Mouse (Mus musculus): Measurements from ENCODE around the gene Dhx32. TPM values are rescaled to one million over a fixed set of nuclear protein-coding genes. Genes with fewer than 3 reads are reported as not detected.

Dhx32 gene
- polyA plus RNA-seq, 1 experiment from 2014 or later = 24.7 TPM

DNA sequence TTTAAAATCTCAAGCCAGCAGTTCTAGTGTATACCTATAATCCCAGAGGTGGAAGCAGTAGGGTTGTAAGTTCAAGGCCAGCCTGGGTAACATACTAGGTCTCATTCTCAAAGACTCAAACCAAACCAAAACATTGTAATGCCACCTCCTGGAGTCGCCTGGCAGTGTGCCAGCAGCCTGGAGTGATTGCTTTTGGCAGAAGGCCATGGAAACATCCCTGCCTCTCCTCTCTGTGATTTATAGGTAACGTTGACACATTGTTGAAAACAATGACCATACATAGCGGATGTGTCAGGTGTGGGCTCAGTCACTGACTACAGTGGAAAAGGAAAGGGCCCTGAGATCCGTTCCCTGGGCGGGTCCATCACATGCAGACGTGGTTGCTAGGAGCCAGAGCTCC lies 19.3 kb upstream of the Dhx32 start:
- Histone ChIP-seq H3K4me3 (ENCODE audit: low read depth, low read length) (no peak overlapping the region), H3K4me1 (ENCODE audit: control insufficient read depth, insufficient read depth, low read length) (no peaks in the 10 kb centered on the region), H3K9ac (ENCODE audit: low read depth, low read length) (no peak overlapping the region), H3K36me3 (ENCODE audit: control insufficient read depth, insufficient read depth, low read length) (no peaks in the 10 kb centered on the region), H3K27me3 (ENCODE audit: control insufficient read depth, insufficient read depth, low read length) (no peaks in the 10 kb centered on the region), H3K9me3 (replicated peaks; ENCODE audit: control insufficient read depth, low read length) (no peaks in the 10 kb centered on the region), H3K27ac (ENCODE audit: low read depth, low read length) (no peak overlapping the region), H3K4me2 (no peak overlapping the region)
- 53% methylated on average over 6 of the region's 6 CpGs for WGBS (ENCODE audit: insufficient replicate concordance)
- ATAC-seq (replicated peaks; ENCODE audit: insufficient number of reproducible peaks, low FRiP score, low TSS enrichment) = no peak

- H3K9me3 ChIP-seq (replicated peaks; ENCODE audit: control insufficient read depth, low read length) = no peaks in the 10 kb centered on the region
- no peak overlapping the region for H3K4me2 ChIP-seq
- WGBS (ENCODE audit: insufficient replicate concordance) = 79% methylated on average over 5 of the region's 5 CpGs
- H3K9ac ChIP-seq (ENCODE audit: low read depth, low read length) = no peak overlapping the region
- no peak overlapping the region for H3K4me3 ChIP-seq (ENCODE audit: low read depth, low read length)
- H3K27ac ChIP-seq (ENCODE audit: low read depth, low read length) = no peak overlapping the region
- no peaks in the 10 kb centered on the region for H3K4me1 ChIP-seq (ENCODE audit: control insufficient read depth, insufficient read depth, low read length)
- H3K36me3 ChIP-seq (ENCODE audit: control insufficient read depth, insufficient read depth, low read length) = no peaks in the 10 kb centered on the region
- ATAC-seq (replicated peaks; ENCODE audit: insufficient number of reproducible peaks, low FRiP score, low TSS enrichment) = no peak
- no peaks in the 10 kb centered on the region for H3K27me3 ChIP-seq (ENCODE audit: control insufficient read depth, insufficient read depth, low read length)
Observed at GRCm38 (mm10) chr7:133799928-133800327, 17.4 kb upstream of the Dhx32 start.

- Histone ChIP-seq H3K36me3 (ENCODE audit: control insufficient read depth, insufficient read depth, low read length) (no peaks in the 10 kb centered on the region), H3K27me3 (ENCODE audit: control insufficient read depth, insufficient read depth, low read length) (no peaks in the 10 kb centered on the region), H3K9me3 (replicated peaks; ENCODE audit: control insufficient read depth, low read length) (no peaks in the 10 kb centered on the region), H3K4me3 (ENCODE audit: low read depth, low read length) (no peak overlapping the region), H3K4me1 (ENCODE audit: control insufficient read depth, insufficient read depth, low read length) (peaks cover 2% of the 10 kb centered on the region; the same call in 1 of the 2 replicates), H3K4me2 (no peak overlapping the region), H3K27ac (ENCODE audit: low read depth, low read length) (no peak overlapping the region), H3K9ac (ENCODE audit: low read depth, low read length) (no peak overlapping the region)
- 84% methylated on average over 2 of the region's 2 CpGs for WGBS (ENCODE audit: insufficient replicate concordance)
- ATAC-seq (replicated peaks; ENCODE audit: insufficient number of reproducible peaks, low FRiP score, low TSS enrichment) = no peak
Observed at GRCm38 (mm10) chr7:133794720-133795119, 12.2 kb upstream of the Dhx32 start.

DNA sequence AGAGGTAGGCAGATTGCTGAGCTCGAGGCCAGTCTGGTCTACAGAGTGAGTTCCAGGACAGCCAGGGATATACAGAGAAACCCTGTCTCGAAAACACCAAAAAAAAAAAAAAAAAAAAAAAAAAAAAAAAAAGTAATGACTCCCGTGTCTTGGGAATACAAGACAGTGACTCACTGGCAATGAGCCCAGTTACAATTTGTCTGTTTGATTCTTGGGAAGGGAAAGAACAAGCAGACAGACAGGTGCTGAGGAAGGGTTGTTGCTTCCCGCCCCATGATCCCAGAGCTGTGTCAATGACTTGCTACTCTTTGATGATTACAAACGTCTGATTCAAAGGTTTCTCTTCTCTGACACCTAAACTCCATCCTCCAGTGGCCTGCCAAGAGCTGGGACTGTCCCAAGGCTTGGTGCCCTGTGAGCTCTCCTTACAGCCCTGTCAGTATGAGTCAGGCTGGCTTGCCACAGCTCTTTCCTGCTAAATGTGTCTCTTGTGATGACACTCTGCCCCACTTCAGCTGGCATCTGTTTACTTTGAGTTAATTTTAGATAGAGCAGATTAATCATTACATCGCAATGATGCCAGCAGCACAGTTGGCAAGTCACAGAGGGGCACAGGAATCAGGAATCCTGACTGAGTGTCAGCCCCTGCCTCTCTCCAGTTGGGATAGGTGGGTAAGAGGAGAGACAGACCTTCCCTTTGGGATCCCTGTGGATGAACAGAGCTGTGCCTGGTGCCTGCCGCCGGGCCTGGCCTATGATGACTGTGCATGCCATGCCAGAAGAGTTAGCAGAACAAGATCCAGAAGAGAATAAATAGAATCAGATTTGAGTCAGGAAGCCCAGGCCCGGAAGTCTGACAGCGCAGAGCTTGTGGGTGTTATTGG lies 11.0 kb upstream of the Dhx32 start:
- H3K36me3 ChIP-seq (ENCODE audit: control insufficient read depth, insufficient read depth, low read length) = no peaks in the 10 kb centered on the region
- no peak overlapping the region for H3K4me2 ChIP-seq
- H3K9ac ChIP-seq (ENCODE audit: low read depth, low read length) = no peak overlapping the region
- ATAC-seq (replicated peaks; ENCODE audit: insufficient number of reproducible peaks, low FRiP score, low TSS enrichment) = no peak
- H3K27ac ChIP-seq (ENCODE audit: low read depth, low read length) = no peak overlapping the region
- H3K4me1 ChIP-seq (ENCODE audit: control insufficient read depth, insufficient read depth, low read length) = peaks cover 2% of the 10 kb centered on the region; the same call in 1 of the 2 replicates
- H3K9me3 ChIP-seq (replicated peaks; ENCODE audit: control insufficient read depth, low read length) = no peaks in the 10 kb centered on the region
- H3K27me3 ChIP-seq (ENCODE audit: control insufficient read depth, insufficient read depth, low read length) = no peaks in the 10 kb centered on the region
- H3K4me3 ChIP-seq (ENCODE audit: low read depth, low read length) = no peak overlapping the region
- 58% methylated on average over 10 of the region's 10 CpGs for WGBS (ENCODE audit: insufficient replicate concordance)

GRCm38 (mm10) chr7:133792771-133793170 lies 10.2 kb upstream of the Dhx32 start:
- peaks cover 2% of the 10 kb centered on the region; the same call in 1 of the 2 replicates for H3K4me1 ChIP-seq (ENCODE audit: control insufficient read depth, insufficient read depth, low read length)
- 36% methylated on average over 1 of the region's 1 CpGs for WGBS (ENCODE audit: insufficient replicate concordance)
- no peak overlapping the region for H3K27ac ChIP-seq (ENCODE audit: low read depth, low read length)
- no peak overlapping the region for H3K9ac ChIP-seq (ENCODE audit: low read depth, low read length)
- H3K9me3 ChIP-seq (replicated peaks; ENCODE audit: control insufficient read depth, low read length) = no peaks in the 10 kb centered on the region
- no peak overlapping the region for H3K4me2 ChIP-seq
- no peaks in the 10 kb centered on the region for H3K36me3 ChIP-seq (ENCODE audit: control insufficient read depth, insufficient read depth, low read length)
- no peak for ATAC-seq (replicated peaks; ENCODE audit: insufficient number of reproducible peaks, low FRiP score, low TSS enrichment)
- no peak overlapping the region for H3K4me3 ChIP-seq (ENCODE audit: low read depth, low read length)
- H3K27me3 ChIP-seq (ENCODE audit: control insufficient read depth, insufficient read depth, low read length) = no peaks in the 10 kb centered on the region

GRCm38 (mm10) chr7:133790608-133791229 lies 8.2 kb upstream of the Dhx32 start:
- 78% methylated on average over 4 of the region's 4 CpGs for WGBS (ENCODE audit: insufficient replicate concordance)
- Histone ChIP-seq H3K4me3 (ENCODE audit: low read depth, low read length) (no peak overlapping the region), H3K27ac (ENCODE audit: low read depth, low read length) (no peak overlapping the region), H3K36me3 (ENCODE audit: control insufficient read depth, insufficient read depth, low read length) (no peaks in the 10 kb centered on the region), H3K9ac (ENCODE audit: low read depth, low read length) (no peak overlapping the region), H3K4me2 (no peak overlapping the region), H3K9me3 (replicated peaks; ENCODE audit: control insufficient read depth, low read length) (no peaks in the 10 kb centered on the region), H3K4me1 (ENCODE audit: control insufficient read depth, insufficient read depth, low read length) (peaks cover 2% of the 10 kb centered on the region; the same call in 1 of the 2 replicates), H3K27me3 (ENCODE audit: control insufficient read depth, insufficient read depth, low read length) (no peaks in the 10 kb centered on the region)
- ATAC-seq (replicated peaks; ENCODE audit: insufficient number of reproducible peaks, low FRiP score, low TSS enrichment) = no peak

- WGBS (ENCODE audit: insufficient replicate concordance) = 84% methylated on average over 4 of the region's 4 CpGs
- H3K36me3 ChIP-seq (ENCODE audit: control insufficient read depth, insufficient read depth, low read length) = no peaks in the 10 kb centered on the region
- H3K4me3 ChIP-seq (ENCODE audit: low read depth, low read length) = no peak overlapping the region
- H3K9ac ChIP-seq (ENCODE audit: low read depth, low read length) = no peak overlapping the region
- no peak overlapping the region for H3K27ac ChIP-seq (ENCODE audit: low read depth, low read length)
- no peaks in the 10 kb centered on the region for H3K27me3 ChIP-seq (ENCODE audit: control insufficient read depth, insufficient read depth, low read length)
- no peak overlapping the region for H3K4me2 ChIP-seq
- ATAC-seq (replicated peaks; ENCODE audit: insufficient number of reproducible peaks, low FRiP score, low TSS enrichment) = no peak
- H3K4me1 ChIP-seq (ENCODE audit: control insufficient read depth, insufficient read depth, low read length) = peaks cover 2% of the 10 kb centered on the region; the same call in 1 of the 2 replicates
- H3K9me3 ChIP-seq (replicated peaks; ENCODE audit: control insufficient read depth, low read length) = no peaks in the 10 kb centered on the region
Observed at GRCm38 (mm10) chr7:133790171-133790570, 7.6 kb upstream of the Dhx32 start.

- no peaks in the 10 kb centered on the region for H3K36me3 ChIP-seq (ENCODE audit: control insufficient read depth, insufficient read depth, low read length)
- no peaks in the 10 kb centered on the region for H3K9me3 ChIP-seq (replicated peaks; ENCODE audit: control insufficient read depth, low read length)
- 62% methylated on average over 3 of the region's 3 CpGs for WGBS (ENCODE audit: insufficient replicate concordance)
- no peak overlapping the region for H3K4me3 ChIP-seq (ENCODE audit: low read depth, low read length)
- H3K9ac ChIP-seq (ENCODE audit: low read depth, low read length) = no peak overlapping the region
- H3K27ac ChIP-seq (ENCODE audit: low read depth, low read length) = no peak overlapping the region
- H3K4me1 ChIP-seq (ENCODE audit: control insufficient read depth, insufficient read depth, low read length) = no peaks in the 10 kb centered on the region
- no peak overlapping the region for H3K4me2 ChIP-seq
- no peak for ATAC-seq (replicated peaks; ENCODE audit: insufficient number of reproducible peaks, low FRiP score, low TSS enrichment)
- no peaks in the 10 kb centered on the region for H3K27me3 ChIP-seq (ENCODE audit: control insufficient read depth, insufficient read depth, low read length)
Observed at GRCm38 (mm10) chr7:133788147-133788546, 5.6 kb upstream of the Dhx32 start.
